Mouse (Mus musculus) 3T3-L1 (cell line): ENCODE data around the gene Fzd4.

Experiments used
- DNase-seq: peaks from one replicate; pipeline ENCODE4 v3.0.0-alpha.2; 2015; ENCODE audit warnings: low read depth, low spot score

The Fzd4 gene

DNA sequence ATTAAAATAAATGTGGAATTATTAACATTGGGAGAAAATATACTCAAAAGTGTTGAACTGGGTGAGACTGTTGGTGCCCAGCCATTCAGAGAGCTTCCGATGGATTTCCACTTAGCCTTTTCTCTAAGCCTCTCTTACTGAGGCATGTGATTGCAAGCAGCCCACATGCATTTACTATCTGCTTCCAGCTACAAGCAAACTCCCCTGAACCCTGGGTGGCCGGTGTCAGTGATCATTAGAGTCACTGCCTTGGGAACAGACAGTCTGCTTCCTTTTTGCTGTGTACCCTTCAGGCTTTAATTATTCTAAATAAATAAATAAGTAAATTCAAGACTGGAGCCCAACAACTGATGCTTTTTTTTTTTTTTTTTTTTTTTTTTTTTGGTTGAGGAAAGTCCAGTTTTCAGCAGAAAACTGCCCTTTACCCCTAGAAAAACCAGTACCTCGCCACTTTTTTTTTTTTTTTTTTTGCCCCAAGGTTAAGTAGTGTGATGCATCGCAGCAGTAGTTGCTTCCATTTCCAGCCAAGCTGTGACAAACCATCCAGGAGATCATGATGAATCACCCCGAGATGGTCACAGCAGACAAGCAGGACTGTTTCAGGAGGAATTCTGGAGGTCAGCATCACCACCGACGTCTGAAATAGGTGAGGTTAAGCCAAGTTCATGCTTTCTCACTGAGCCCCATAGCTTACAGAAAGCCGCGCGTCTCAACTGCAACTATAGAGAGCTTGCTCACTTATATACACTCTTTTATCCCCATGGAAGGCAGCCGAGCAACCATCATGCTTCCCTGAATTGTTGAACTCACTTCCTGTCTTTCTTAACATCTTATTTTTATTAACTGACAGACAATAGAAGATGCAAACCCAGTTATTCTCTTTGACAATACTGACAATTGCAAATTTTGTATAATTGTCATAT is 21.9 kb downstream of the Fzd4 start:
- DNase-seq = peak; percentile 58

DNA sequence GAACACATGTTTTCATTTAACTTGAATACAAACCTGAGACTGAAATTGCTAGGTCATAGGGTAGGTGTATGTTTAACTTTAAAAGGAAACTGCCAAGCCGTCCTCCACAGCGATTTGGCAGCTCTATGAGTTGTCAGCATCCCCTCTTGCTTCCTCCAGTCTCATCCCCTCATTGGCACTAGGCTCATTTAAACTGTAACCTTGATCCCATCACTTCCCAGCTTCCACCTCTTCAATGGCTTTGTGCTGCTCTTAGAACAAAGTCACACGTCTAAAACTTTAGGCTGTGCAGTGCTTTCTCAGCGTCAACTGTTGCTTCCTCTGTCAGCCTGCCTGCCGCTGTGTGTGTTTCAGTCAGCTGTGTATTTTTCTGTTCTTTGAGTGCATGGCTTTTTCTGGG is 22.9 kb downstream of the Fzd4 start:
- DNase-seq = no peak

DNA sequence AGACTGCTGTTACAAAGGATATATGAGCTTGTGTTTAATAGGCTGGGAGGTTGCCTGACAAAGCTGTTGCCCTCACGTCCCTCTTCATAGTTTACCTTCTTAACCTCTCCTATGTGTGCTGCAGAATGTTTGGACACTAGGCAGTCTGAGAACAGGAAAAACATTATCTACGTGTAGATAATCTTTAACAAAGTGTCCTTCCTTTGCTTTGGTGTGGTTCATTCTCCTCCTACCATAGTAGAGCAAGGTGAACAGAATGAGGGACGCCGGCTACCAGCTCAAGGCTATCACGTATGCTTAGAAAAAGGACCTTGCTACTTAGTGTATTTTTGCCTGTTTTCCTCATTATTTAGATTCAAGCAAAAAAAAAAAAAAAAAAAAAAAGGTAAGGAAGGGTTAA is 24.6 kb downstream of the Fzd4 start:
- DNase-seq = no peak

GRCm38 (mm10) chr7:89429326-89429725 is 25.2 kb downstream of the Fzd4 start:
- peak; percentile 35 for DNase-seq

DNA sequence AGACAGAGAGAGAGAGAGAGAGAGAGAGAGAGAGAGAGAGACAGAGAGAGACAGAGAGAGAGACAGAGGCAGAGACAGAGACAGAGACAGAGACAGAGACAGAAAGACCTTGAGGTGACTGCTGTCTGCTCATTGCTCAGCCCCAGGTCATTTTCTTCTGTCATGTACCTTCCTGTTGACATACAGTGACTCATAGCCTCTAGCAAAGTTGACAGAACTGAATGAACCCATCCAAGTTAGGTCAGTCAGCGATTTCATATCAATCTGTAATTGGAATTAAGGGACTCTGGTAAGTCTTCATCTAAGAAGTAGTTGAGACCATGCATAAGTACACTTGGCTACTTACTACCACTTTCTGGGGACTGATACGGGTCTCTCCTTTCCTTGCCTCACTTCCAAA is 27.0 kb downstream of the Fzd4 start:
- no peak for DNase-seq

GRCm38 (mm10) chr7:89433193-89433892 is 29.2 kb downstream of the Fzd4 start:
- DNase-seq = no peak

- peak; percentile 18 for DNase-seq
Observed at GRCm38 (mm10) chr7:89433893-89434616, 29.9 kb downstream of the Fzd4 start.

- DNase-seq = no peak
Observed at GRCm38 (mm10) chr7:89436404-89436803, 32.2 kb downstream of the Fzd4 start.

DNA sequence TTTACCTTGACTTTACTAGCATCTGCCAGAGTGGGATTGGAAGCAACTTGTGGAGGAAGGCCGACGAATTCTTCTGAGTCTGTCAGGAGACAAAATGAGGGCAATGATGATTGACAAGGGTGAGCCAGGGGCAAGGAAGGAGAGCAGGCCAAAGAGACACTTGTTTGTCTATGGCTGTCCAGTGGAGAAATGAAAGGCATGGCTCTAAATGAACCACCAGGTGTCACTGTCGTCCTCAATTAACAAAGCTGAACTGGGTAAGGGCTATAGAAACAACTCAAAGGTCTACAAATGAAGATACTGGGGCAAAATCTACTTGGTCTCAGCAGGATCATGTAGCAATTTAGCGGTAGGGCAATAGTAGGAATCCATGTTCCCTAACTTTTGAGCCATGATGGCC is 33.4 kb downstream of the Fzd4 start:
- peak; percentile 81 for DNase-seq

DNA sequence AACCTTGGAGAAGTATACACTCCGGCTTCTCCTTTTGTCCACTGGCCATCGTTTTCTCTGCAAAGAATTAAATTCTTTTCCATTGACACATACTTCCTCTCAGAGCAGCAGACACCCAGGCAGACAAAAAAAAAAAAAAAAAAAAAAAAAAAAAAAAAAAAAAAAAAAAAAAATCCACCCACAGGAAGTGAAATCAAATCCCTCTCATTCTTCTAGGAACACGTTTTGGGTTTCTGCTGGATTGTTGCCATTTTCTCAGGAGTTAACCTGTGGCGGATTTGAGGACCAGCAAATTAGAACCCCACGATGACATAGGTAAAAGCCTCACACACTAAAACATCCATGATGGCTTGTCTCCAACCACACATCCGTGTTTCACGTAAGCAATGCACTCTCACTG is 37.1 kb downstream of the Fzd4 start:
- DNase-seq = peak; percentile 57

DNA sequence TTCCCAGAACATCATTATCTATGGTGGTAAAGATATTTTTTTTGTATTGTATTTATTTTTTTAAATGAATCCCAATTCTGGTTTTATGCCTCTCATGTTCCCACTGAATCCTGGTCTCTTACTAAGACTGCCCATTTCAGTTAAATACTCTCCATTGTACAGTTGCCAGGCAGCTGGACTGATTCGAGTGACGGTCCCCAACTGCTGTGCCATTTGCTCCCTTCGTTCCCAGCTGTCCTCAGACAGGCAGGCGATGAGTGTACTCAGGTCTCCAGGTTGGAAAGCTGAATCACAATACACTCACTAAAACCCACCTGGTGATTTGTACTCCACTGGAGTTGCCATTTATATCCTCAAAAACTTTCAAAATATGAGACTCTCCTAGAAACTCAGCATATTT is 38.1 kb downstream of the Fzd4 start:
- DNase-seq = no peak

DNA sequence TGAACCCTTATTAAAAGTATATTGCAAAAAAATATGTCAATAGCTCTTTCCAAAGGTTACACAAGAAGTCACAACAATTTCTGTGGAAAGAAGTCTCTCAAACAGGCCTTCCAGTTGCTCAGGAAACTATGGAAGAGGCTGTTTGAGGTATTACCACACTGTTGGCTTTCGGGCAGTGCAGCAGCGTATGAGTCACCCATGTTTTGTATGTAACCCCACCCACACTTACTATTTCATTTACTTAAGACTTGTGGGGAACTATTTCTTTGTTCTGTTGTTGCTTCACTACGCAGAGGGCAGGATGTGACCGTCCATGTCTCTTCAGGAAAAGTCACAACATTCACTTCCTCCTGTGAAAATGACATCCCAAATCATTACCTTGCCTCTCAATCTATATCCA is 41.0 kb downstream of the Fzd4 start:
- peak; percentile 76 for DNase-seq

DNA sequence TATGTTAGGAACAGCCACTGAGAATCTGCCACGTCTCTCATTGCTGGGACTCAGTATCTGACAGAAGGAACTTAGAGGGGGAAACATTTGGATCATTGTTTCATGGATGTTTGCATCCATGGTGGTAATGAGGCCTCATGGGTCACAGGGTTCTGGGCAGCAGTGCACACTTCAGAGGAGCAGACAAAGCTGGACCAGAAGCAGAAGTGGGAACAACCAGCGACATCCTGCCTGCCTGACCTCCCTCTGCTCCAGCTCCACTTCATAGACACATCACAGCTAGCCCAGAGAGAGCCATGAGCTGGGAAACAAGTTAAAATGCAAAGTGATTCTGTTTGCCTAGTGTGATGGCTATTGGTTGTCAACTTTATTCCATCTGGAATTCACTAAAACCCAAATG is 46.2 kb downstream of the Fzd4 start:
- DNase-seq = no peak

DNA sequence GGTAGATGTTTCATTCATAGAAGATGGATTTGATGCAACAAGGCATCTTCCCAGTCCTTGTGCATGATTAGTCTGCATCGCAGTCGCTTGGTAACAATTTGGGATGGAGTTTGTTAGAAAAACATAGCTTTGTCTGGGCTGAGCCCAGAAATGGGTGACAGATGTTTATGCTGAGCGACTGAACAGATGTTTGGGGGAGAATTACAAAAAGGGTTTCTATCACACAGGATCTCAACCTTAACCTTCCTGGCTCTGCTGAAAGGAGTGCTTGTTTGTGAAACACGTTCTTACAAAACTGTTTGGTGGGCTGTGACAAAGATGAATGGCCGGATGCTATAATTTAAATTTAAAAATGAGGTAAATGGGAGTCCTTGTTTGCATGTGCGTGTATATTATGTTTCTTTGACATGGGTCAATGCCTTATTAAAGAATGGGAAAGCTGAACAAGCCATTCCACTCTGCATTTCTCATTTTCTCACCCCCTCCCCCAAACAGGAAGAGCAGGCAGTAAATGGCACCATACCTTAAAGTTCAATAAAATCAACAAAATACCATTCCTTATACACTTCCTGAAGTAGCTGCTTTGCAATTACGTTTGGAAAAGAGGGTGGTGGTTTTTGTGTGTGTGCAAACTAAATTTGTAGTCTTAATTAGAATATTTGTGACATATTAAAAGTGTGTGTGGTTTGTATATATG is 52.4 kb downstream of the Fzd4 start:
- no peak for DNase-seq

DNA sequence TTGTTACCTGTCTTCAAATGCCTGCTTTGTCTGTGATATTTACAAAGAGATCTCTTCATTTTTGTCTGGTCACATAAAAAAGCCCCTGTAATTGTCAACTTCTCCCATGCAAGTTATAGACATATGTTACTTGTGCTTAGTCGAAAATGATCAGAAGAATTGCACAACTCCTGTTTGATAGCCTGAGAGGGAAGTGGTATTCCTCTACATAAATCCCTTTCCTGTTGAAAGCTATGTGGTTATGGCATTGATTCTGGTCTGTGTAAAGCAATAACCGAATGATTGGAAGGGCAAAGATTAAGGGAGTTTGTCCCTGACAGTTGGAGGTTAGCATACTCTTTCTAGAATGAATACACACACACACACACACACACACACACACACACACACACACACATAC is 55.5 kb downstream of the Fzd4 start:
- no peak for DNase-seq

- DNase-seq = no peak
Observed at GRCm38 (mm10) chr7:89460911-89461310, 56.8 kb downstream of the Fzd4 start.

DNA sequence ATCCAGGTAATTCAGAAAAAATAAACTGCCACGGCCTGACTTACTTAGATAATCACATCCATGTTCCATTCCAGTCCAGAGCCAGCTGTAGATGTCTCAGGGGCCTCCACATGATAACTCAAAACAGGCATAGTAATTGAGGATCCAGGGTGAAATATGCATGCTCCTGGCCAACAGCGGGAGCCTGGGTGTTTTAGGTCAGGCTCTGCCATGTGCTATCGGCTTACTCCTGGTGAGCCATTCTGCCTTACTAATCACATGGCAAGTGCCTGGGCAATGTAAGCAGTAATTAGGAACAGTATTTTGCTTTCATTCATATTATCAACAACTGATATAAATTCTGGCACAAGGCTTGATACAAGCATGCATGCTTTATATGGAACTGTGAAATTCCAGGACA is 57.2 kb downstream of the Fzd4 start:
- DNase-seq = no peak
